Mouse (Mus musculus) adrenal gland, postnatal 10 days (tissue): Measurements from ENCODE around the gene Ddx55. TPM values are rescaled to one million over a fixed set of nuclear protein-coding genes. Genes with fewer than 3 reads are reported as not detected.

ENCODE experiments used
- DNase-seq: peaks from one replicate; pipeline ENCODE4 v3.0.0; 2021; ENCODE audit warnings: mixed read lengths
- total RNA-seq, 2 experiments: library from RNA; stranded (reverse); gene quantifications; 2 replicates each; pipeline ENCODE4 v1.2.3; 2021

Gene Ddx55
- total RNA-seq, 2 experiments from 2014 or later, result 10.7 to 14.2 TPM

DNA sequence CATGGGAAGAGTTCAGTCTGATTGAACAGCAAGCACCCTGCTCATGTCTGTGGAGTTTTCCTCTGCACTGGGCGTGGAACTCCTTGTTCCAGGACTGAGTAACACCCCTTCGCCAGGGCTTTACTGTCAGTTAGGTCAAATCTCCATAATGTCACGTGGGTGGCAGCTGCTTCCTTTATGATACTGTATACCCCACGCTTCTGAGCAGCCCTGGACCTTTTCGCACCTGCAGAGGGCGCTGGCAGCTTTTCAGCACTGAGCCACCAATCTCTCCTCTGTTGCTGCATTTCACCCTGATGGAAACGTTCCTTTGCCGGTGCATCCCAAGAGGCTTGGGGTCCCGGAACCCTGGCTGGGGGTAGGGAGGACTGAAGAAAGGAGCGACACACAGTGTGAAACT, 58.3 kb downstream of the Ddx55 start:
- no peak for DNase-seq

DNA sequence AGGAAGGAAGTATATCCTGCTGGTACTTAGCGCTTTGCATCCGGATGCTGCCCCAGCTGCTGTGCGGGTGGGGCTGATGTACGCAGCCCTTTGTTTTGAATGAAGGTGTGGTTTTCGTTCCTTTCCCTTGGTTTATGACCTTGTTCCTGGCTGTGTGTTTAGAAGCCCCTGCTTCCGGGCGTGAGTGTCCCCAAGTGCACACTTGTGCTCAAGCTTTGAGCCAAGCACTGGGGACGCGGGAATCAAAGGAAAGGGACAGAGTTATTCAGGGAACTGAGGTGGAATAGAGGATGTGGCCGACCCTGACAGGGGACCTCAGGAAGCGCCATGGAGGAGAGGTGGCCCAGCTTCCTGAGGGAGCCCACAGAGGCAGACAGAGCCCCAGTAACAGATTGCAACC, 62.0 kb downstream of the Ddx55 start:
- no peak for DNase-seq

DNA sequence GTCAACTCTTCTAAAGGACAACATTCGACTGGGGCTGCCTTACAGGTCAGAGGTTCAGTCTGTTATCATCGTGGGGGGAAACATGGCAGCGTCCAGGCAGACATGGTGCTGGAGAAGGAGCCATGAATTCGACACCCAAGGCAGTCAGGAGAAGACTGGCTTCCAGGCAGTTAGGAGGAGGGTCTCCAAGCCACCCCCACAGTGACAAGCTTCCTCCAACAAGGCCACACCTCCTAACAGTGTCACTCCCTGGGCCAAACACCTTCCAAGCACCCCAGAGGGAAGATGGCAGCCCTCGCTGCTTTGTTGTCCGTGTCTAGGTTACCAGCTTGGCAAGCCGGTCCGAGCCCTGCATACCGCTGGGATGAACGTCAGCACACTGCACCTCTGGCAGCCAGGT, 66.0 kb downstream of the Ddx55 start:
- DNase-seq, result no peak

Other genes starting within 250 kb of the Ddx55 start
- 10 to 100 TPM in 1 of 2 experiments, 1 to 10 TPM in 1; 6.1 to 10.1 TPM for gene Mphosph9, start 224.9 kb upstream of the Ddx55 start, total RNA-seq
- gene 2810006K23Rik, start 224.8 kb upstream of the Ddx55 start, total RNA-seq, result 10 to 100 TPM; 11.9 to 15.0 TPM
- 100 to 1,000 TPM; 152 to 162 TPM for gene Cdk2ap1, start 189.8 kb upstream of the Ddx55 start, total RNA-seq
- gene Sbno1, start 126.9 kb upstream of the Ddx55 start, total RNA-seq, result 10 to 100 TPM; 71.7 to 90.6 TPM
- gene Kmt5a, start 112.9 kb upstream of the Ddx55 start, total RNA-seq, result 100 to 1,000 TPM; 105 to 109 TPM
- gene Rilpl2, start 74.5 kb upstream of the Ddx55 start, total RNA-seq, result 10 to 100 TPM; 20.4 to 21.0 TPM
- 10 to 100 TPM; 16.1 to 18.7 TPM for gene Snrnp35, start 69.7 kb upstream of the Ddx55 start, total RNA-seq
- 10 to 100 TPM; 18.2 to 23.4 TPM for gene Rilpl1, start 21.5 kb upstream of the Ddx55 start, total RNA-seq
- gene Tmed2, start 12.2 kb upstream of the Ddx55 start, total RNA-seq, result 100 to 1,000 TPM; 212 to 221 TPM
- 10 to 100 TPM; 42.0 to 49.9 TPM for gene Eif2b1, start 26.3 kb downstream of the Ddx55 start, total RNA-seq
- gene Gtf2h3, start 26.3 kb downstream of the Ddx55 start, total RNA-seq, result 10 to 100 TPM; 35.3 to 36.8 TPM
- gene Atp6v0a2, start 75.7 kb downstream of the Ddx55 start, total RNA-seq, result 10 to 100 TPM; 54.1 to 59.2 TPM
- 1 to 10 TPM in 1 of 2 experiments, under 1 TPM in 1; 0.33 to 1.2 TPM for gene Dnah10, start 172.2 kb downstream of the Ddx55 start, total RNA-seq